Mouse (Mus musculus) gastrocnemius, postnatal 14 days (tissue): ENCODE measurements around the gene Med27. TPM values are rescaled to one million over a fixed set of nuclear protein-coding genes. Genes with fewer than 3 reads are reported as not detected.

Source experiments
- microRNA-seq, 2 experiments: library from miRNA; unstranded; fragments of <30 nt; microRNA quantifications; one replicate each; pipeline ENCODE4 v1.2.0; 2021
- total RNA-seq, 2 experiments: library from RNA; stranded (reverse); gene quantifications; 2 replicates each; pipeline ENCODE4 v1.2.3; 2021

Med27 gene
- total RNA-seq, 2 experiments from 2014 or later: 12.7 to 14.4 TPM

Small RNA genes within 50 kb of the gene (microRNA-seq; reads per million reads assigned to microRNA genes)
- 0 reads per million in 2 experiments for gene Mir133c

Other genes starting within 250 kb of the Med27 start
- 10 to 100 TPM; 19.2 to 24.1 TPM for gene Setx, start 222.6 kb upstream of the Med27 start, total RNA-seq
- gene Ntng2, start 93.8 kb upstream of the Med27 start, total RNA-seq: 10 to 100 TPM; 24.2 to 28.2 TPM